Mouse (Mus musculus) kidney, embryonic 14.5 days (tissue): ENCODE measurements around the gene Dusp12. TPM values are rescaled to one million over a fixed set of nuclear protein-coding genes. Genes with fewer than 3 reads are reported as not detected.

Source experiments
- ATAC-seq: fragments of 200-750 bp; cut with Nextera tagmentation; 2 replicates; pipeline ENCODE4 v1.8.0; 2017; ENCODE audit warnings: moderate number of reproducible peaks, mild to moderate bottlenecking, moderate TSS enrichment, moderate library complexity; ENCODE audit not compliant: low FRiP score, low TSS enrichment
- H3K27ac ChIP-seq: fragments of 300-500 bp; sonication (generic); 2 replicates; pipeline ENCODE4 v1.5.1; 2014; ENCODE audit warnings: low read depth, mild to moderate bottlenecking, low read length, moderate library complexity, mixed read lengths
- H3K27me3 ChIP-seq: fragments of 300-500 bp; sonication (generic); 2 replicates; pipeline ENCODE4 v1.6.1; 2014; ENCODE audit warnings: mild to moderate bottlenecking, low read length; ENCODE audit not compliant: control insufficient read depth, insufficient read depth
- H3K36me3 ChIP-seq: fragments of 300-500 bp; sonication (generic); 2 replicates; pipeline ENCODE4 v1.6.1; 2014; ENCODE audit warnings: low read length, mixed read lengths; ENCODE audit not compliant: control insufficient read depth, insufficient read depth
- H3K4me1 ChIP-seq: fragments of 300-500 bp; sonication (generic); 2 replicates; pipeline ENCODE4 v1.6.1; 2014; ENCODE audit warnings: low read length, mixed read lengths; ENCODE audit not compliant: control insufficient read depth, insufficient read depth
- H3K4me2 ChIP-seq: fragments of 300-500 bp; sonication (generic); replicated peaks from 2 replicates; pipeline ENCODE4 v1.6.1; 2014; ENCODE audit warnings: low read depth, mild to moderate bottlenecking, low read length
- H3K4me3 ChIP-seq: fragments of 300-500 bp; sonication (generic); 2 replicates; pipeline ENCODE4 v1.5.1; 2014; ENCODE audit warnings: mild to moderate bottlenecking, low read length
- H3K9ac ChIP-seq: fragments of 300-500 bp; sonication (generic); 2 replicates; pipeline ENCODE4 v1.6.1; 2014; ENCODE audit warnings: low read depth, mild to moderate bottlenecking, low read length, moderate library complexity
- H3K9me3 ChIP-seq: fragments of 300-500 bp; sonication (generic); 2 replicates; pipeline ENCODE4 v1.6.1; 2016; ENCODE audit warnings: low read length; ENCODE audit not compliant: control insufficient read depth
- WGBS: fragments of 180-500 bp; shearing (Covaris S2); extraction: QIAGEN DNeasy Blood & Tissue Kit; methylation state at CpG from one replicate; pipeline ENCODE4 v1.1.7; 2014; 5-methylcytosine and 5-hydroxymethylcytosine counted together
- polyA plus RNA-seq: library from polyadenylated mRNA; unstranded; fragments of >200 nt; fragmentation: Nextera tagmentation; extraction: Ambion mirVana; gene quantifications from 2 replicates; pipeline ENCODE4 v1.2.1, GENCODE M21; 2014

Dusp12 gene
- 36.9 and 41.7 TPM in 2 replicates for polyA plus RNA-seq

GRCm38 (mm10) chr1:170884978-170885561, at the start of gene Dusp12, which contains the start of gene Gm26620:
Gene Dusp12 (minus strand): TSS chr1:170885540.
Gene Gm26620 (plus strand): TSS chr1:170885065.
- H3K4me1 ChIP-seq, result no peaks in the 10 kb centered on the region
- peak; percentile 92 for ATAC-seq
- peak within 1 kb of the TSS; percentile 57 for H3K4me2 ChIP-seq
- peaks cover 14% of the 10 kb centered on the region; the same call in 1 of the 2 replicates for H3K36me3 ChIP-seq
- under 1% methylated on average over 46 of the region's 46 CpGs for WGBS
- H3K27me3 ChIP-seq, result no peaks in the 10 kb centered on the region
- H3K9me3 ChIP-seq, result no peaks in the 10 kb centered on the region
- H3K27ac ChIP-seq, result peak within 1 kb of the TSS; percentile 73; the same call in 1 of the 2 replicates
- peak within 1 kb of the TSS; percentile 79 for H3K9ac ChIP-seq
- H3K4me3 ChIP-seq, result peak within 1 kb of the TSS; percentile 79

GRCm38 (mm10) chr1:170934383-170934782, 49.0 kb upstream of the Dusp12 start:
- Histone ChIP-seq H3K27me3 (no peaks in the 10 kb centered on the region), H3K9me3 (no peaks in the 10 kb centered on the region), H3K27ac (no peak overlapping the region), H3K4me3 (no peak overlapping the region), H3K9ac (no peak overlapping the region), H3K4me2 (no peak overlapping the region), H3K4me1 (no peaks in the 10 kb centered on the region), H3K36me3 (no peaks in the 10 kb centered on the region)
- 34% methylated on average over 2 of the region's 2 CpGs for WGBS
- ATAC-seq, result no peak

GRCm38 (mm10) chr1:170933940-170934339, 48.6 kb upstream of the Dusp12 start:
- H3K4me2 ChIP-seq, result no peak overlapping the region
- H3K4me3 ChIP-seq, result no peak overlapping the region
- no peak overlapping the region for H3K9ac ChIP-seq
- no peaks in the 10 kb centered on the region for H3K4me1 ChIP-seq
- no peaks in the 10 kb centered on the region for H3K27me3 ChIP-seq
- no peaks in the 10 kb centered on the region for H3K36me3 ChIP-seq
- H3K27ac ChIP-seq, result no peak overlapping the region
- 84% methylated on average over 1 of the region's 1 CpGs for WGBS
- ATAC-seq, result no peak
- no peaks in the 10 kb centered on the region for H3K9me3 ChIP-seq

GRCm38 (mm10) chr1:170933386-170933920, 48.1 kb upstream of the Dusp12 start:
- Histone ChIP-seq H3K36me3 (no peaks in the 10 kb centered on the region), H3K4me3 (no peak overlapping the region), H3K27me3 (no peaks in the 10 kb centered on the region), H3K27ac (no peak overlapping the region), H3K9ac (no peak overlapping the region), H3K4me2 (no peak overlapping the region), H3K9me3 (no peaks in the 10 kb centered on the region), H3K4me1 (no peaks in the 10 kb centered on the region)
- WGBS, result 64% methylated on average over 6 of the region's 6 CpGs
- no peak for ATAC-seq

GRCm38 (mm10) chr1:170932043-170932442, 46.7 kb upstream of the Dusp12 start:
- Histone ChIP-seq H3K27ac (no peak overlapping the region), H3K4me3 (no peak overlapping the region), H3K4me2 (no peak overlapping the region), H3K36me3 (no peaks in the 10 kb centered on the region), H3K27me3 (no peaks in the 10 kb centered on the region), H3K9me3 (no peaks in the 10 kb centered on the region), H3K4me1 (no peaks in the 10 kb centered on the region), H3K9ac (no peak overlapping the region)
- no peak for ATAC-seq
- WGBS, result 83% methylated on average over 3 of the region's 3 CpGs

- no peak overlapping the region for H3K4me2 ChIP-seq
- ATAC-seq, result no peak
- 88% methylated on average over 4 of the region's 4 CpGs for WGBS
- no peaks in the 10 kb centered on the region for H3K36me3 ChIP-seq
- no peaks in the 10 kb centered on the region for H3K9me3 ChIP-seq
- H3K4me3 ChIP-seq, result no peak overlapping the region
- no peaks in the 10 kb centered on the region for H3K4me1 ChIP-seq
- no peak overlapping the region for H3K27ac ChIP-seq
- no peak overlapping the region for H3K9ac ChIP-seq
- H3K27me3 ChIP-seq, result no peaks in the 10 kb centered on the region
Measured at GRCm38 (mm10) chr1:170929245-170929644, 43.9 kb upstream of the Dusp12 start.

- no peak overlapping the region for H3K27ac ChIP-seq
- no peaks in the 10 kb centered on the region for H3K9me3 ChIP-seq
- no peak overlapping the region for H3K4me2 ChIP-seq
- no peak for ATAC-seq
- no peaks in the 10 kb centered on the region for H3K27me3 ChIP-seq
- H3K4me1 ChIP-seq, result no peaks in the 10 kb centered on the region
- 57% methylated on average over 2 of the region's 2 CpGs for WGBS
- H3K4me3 ChIP-seq, result no peak overlapping the region
- H3K9ac ChIP-seq, result no peak overlapping the region
- no peaks in the 10 kb centered on the region for H3K36me3 ChIP-seq
Measured at GRCm38 (mm10) chr1:170928467-170928866, 43.1 kb upstream of the Dusp12 start.

- no peak for ATAC-seq
- no peak within 1 kb of the TSS for H3K9ac ChIP-seq
- WGBS, result 85% methylated on average over 3 of the region's 3 CpGs
Measured at GRCm38 (mm10) chr1:170927378-170927777, 42.0 kb upstream of the Dusp12 start, which contains the start of gene Fcrla. Gene Fcrla (minus strand): TSS chr1:170927583.

GRCm38 (mm10) chr1:170926941-170927340, 41.6 kb upstream of the Dusp12 start:
- WGBS, result 47% methylated on average over 6 of the region's 6 CpGs
- Histone ChIP-seq H3K36me3 (no peaks in the 10 kb centered on the region), H3K9ac (no peak overlapping the region), H3K4me2 (no peak overlapping the region), H3K27me3 (no peaks in the 10 kb centered on the region), H3K9me3 (no peaks in the 10 kb centered on the region), H3K4me1 (no peaks in the 10 kb centered on the region), H3K4me3 (no peak overlapping the region), H3K27ac (no peak overlapping the region)
- no peak for ATAC-seq

More at GRCm38 (mm10) chr1:170927378-170927777, 42.0 kb upstream of the Dusp12 start, which contains the start of gene Fcrla:
- no peak within 1 kb of the TSS for H3K4me2 ChIP-seq
- no peaks in the 10 kb centered on the region for H3K9me3 ChIP-seq
- H3K27ac ChIP-seq, result no peak within 1 kb of the TSS
- no peaks in the 10 kb centered on the region for H3K27me3 ChIP-seq
- H3K4me3 ChIP-seq, result no peak within 1 kb of the TSS
- H3K4me1 ChIP-seq, result no peaks in the 10 kb centered on the region
- no peaks in the 10 kb centered on the region for H3K36me3 ChIP-seq
